Mouse (Mus musculus) induced T-regulatory cell, adult 2 months (primary cell): ENCODE results near the gene Chst3.
"Not testable (repeated sequence)": the region's sequence is repeated elsewhere in the genome, so short reads cannot be mapped to it uniquely, and the experiment has no call there.

ENCODE experiments used
- DNase-seq: peaks from one replicate; pipeline ENCODE4 v3.0.0-alpha.2; 2012; ENCODE audit warnings: low read depth

Gene Chst3

GRCm38 (mm10) chr10:60218591-60219499 is at the start of gene Chst3:
Gene Chst3, minus strand, starts transcription at chr10:60219260.
- DNase-seq, result peak; percentile 60

GRCm38 (mm10) chr10:60268738-60269137 is 49.7 kb upstream of the Chst3 start:
- no peak for DNase-seq

- no peak for DNase-seq
These were observed 47.9 kb upstream of the Chst3 start for GRCm38 (mm10) chr10:60266842-60267401.

- DNase-seq, result no peak
These were observed 46.2 kb upstream of the Chst3 start for GRCm38 (mm10) chr10:60265252-60265651.

GRCm38 (mm10) chr10:60263351-60263750 is 44.3 kb upstream of the Chst3 start:
- DNase-seq, result no peak

- no peak for DNase-seq
These were observed 43.3 kb upstream of the Chst3 start for GRCm38 (mm10) chr10:60262386-60262785.

- no peak for DNase-seq
These were observed 42.5 kb upstream of the Chst3 start for GRCm38 (mm10) chr10:60261530-60261929.

GRCm38 (mm10) chr10:60260557-60261294 is 41.7 kb upstream of the Chst3 start:
- no peak for DNase-seq

- no peak for DNase-seq
These were observed 38.3 kb upstream of the Chst3 start for GRCm38 (mm10) chr10:60257261-60257825.

- DNase-seq, result no peak
These were observed 37.0 kb upstream of the Chst3 start for GRCm38 (mm10) chr10:60256088-60256487.

- no peak for DNase-seq
These were observed 33.5 kb upstream of the Chst3 start for GRCm38 (mm10) chr10:60252606-60253005.

- DNase-seq, result no peak
These were observed 33.1 kb upstream of the Chst3 start for GRCm38 (mm10) chr10:60252187-60252586.

GRCm38 (mm10) chr10:60250426-60250965 is 31.4 kb upstream of the Chst3 start:
- DNase-seq, result no peak

GRCm38 (mm10) chr10:60248345-60248744 is 29.3 kb upstream of the Chst3 start:
- DNase-seq, result not testable (repeated sequence)

- peak; percentile 84 for DNase-seq
These were observed 27.5 kb upstream of the Chst3 start for GRCm38 (mm10) chr10:60246519-60246918.

GRCm38 (mm10) chr10:60245635-60246034 is 26.6 kb upstream of the Chst3 start:
- no peak for DNase-seq

GRCm38 (mm10) chr10:60245041-60245440 is 26.0 kb upstream of the Chst3 start:
- DNase-seq, result peak; percentile 96

GRCm38 (mm10) chr10:60243941-60244340 is 24.9 kb upstream of the Chst3 start:
- no peak for DNase-seq

GRCm38 (mm10) chr10:60240416-60240815 is 21.4 kb upstream of the Chst3 start:
- DNase-seq, result no peak

GRCm38 (mm10) chr10:60237475-60238154 is 18.6 kb upstream of the Chst3 start:
- peak; percentile 73 for DNase-seq

GRCm38 (mm10) chr10:60235876-60236275 is 16.8 kb upstream of the Chst3 start:
- not testable (repeated sequence) for DNase-seq
